Mouse (Mus musculus) embryonic facial prominence, embryonic 13.5 days (tissue): ENCODE data around the gene Tmem150c. TPM values are rescaled to one million over a fixed set of nuclear protein-coding genes. Genes with fewer than 3 reads are reported as not detected.

Experiments
- ATAC-seq: fragments of 200-750 bp; cut with Nextera tagmentation; 2 replicates; pipeline ENCODE4 v1.8.0; 2017; ENCODE audit warnings: low read depth; ENCODE audit not compliant: insufficient number of reproducible peaks, insufficient read depth, low FRiP score, low TSS enrichment
- H3K27ac ChIP-seq: fragments of 300-500 bp; sonication (generic); 2 replicates; pipeline ENCODE4 v1.5.1; 2015; ENCODE audit warnings: moderate library complexity, mild to moderate bottlenecking, inconsistent platforms
- H3K27me3 ChIP-seq: fragments of 300-500 bp; sonication (generic); 2 replicates; pipeline ENCODE4 v1.6.1; 2015; ENCODE audit warnings: mild to moderate bottlenecking, inconsistent platforms
- H3K36me3 ChIP-seq: fragments of 300-500 bp; sonication (generic); 2 replicates; pipeline ENCODE4 v1.6.1; 2015; ENCODE audit warnings: mild to moderate bottlenecking, inconsistent platforms
- H3K4me1 ChIP-seq: fragments of 300-500 bp; sonication (generic); 2 replicates; pipeline ENCODE4 v1.6.1; 2015; ENCODE audit warnings: inconsistent platforms
- H3K4me2 ChIP-seq: fragments of 300-500 bp; sonication (generic); 2 replicates; pipeline ENCODE4 v1.6.1; 2015; ENCODE audit warnings: moderate library complexity, mild to moderate bottlenecking, inconsistent platforms
- H3K4me3 ChIP-seq: fragments of 300-500 bp; sonication (generic); 2 replicates; pipeline ENCODE4 v1.5.1; 2015; ENCODE audit warnings: mild to moderate bottlenecking, inconsistent platforms
- H3K9ac ChIP-seq: fragments of 300-500 bp; sonication (generic); 2 replicates; pipeline ENCODE4 v1.6.1; 2015; ENCODE audit warnings: mild to moderate bottlenecking, inconsistent platforms
- H3K9me3 ChIP-seq: fragments of 300-500 bp; sonication (generic); 2 replicates; pipeline ENCODE4 v1.6.1; 2016; ENCODE audit warnings: inconsistent platforms
- WGBS: fragments of 180-500 bp; shearing (Covaris S2); methylation state at CpG from one replicate; pipeline ENCODE4 v1.1.7; 2015; ENCODE audit warnings: mixed read lengths; 5-methylcytosine and 5-hydroxymethylcytosine counted together
- polyA plus RNA-seq: library from polyadenylated mRNA; unstranded; fragments of >200 nt; fragmentation: Nextera tagmentation; extraction: Ambion mirVana; gene quantifications from 2 replicates; pipeline ENCODE4 v1.2.1, GENCODE M21; 2015

Gene Tmem150c
- polyA plus RNA-seq, 1 experiment from 2014 or later: 1.9 TPM

DNA sequence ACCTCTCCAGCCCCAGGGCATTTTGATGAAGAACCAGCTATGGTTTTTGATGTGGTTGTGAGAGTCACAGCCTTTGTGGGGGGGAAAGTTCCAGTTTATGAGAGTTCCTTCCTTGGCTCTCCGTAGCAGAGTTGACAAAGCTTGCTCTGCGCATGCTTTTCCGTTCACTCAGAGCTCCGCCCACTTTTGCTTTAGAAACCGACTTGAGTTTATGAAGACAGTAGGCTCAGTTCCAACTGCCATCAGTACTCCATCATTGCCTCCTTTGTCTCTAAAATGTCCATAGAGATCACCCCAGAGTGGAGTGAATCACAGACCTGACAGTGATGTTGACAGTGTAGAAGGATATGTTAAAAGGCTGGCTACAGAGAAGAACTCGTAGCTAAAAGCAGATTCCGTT lies 3.8 kb upstream of the Tmem150c start:
- no peak overlapping the region for H3K9ac ChIP-seq
- no peaks in the 10 kb centered on the region for H3K9me3 ChIP-seq
- no peaks in the 10 kb centered on the region for H3K36me3 ChIP-seq
- H3K4me3 ChIP-seq: no peak overlapping the region
- 60% methylated on average over 7 of the region's 7 CpGs for WGBS
- peaks cover 30% of the 10 kb centered on the region for H3K27me3 ChIP-seq
- peaks cover 5% of the 10 kb centered on the region for H3K4me1 ChIP-seq
- H3K27ac ChIP-seq: no peak overlapping the region
- H3K4me2 ChIP-seq: no peak overlapping the region
- no peak for ATAC-seq

DNA sequence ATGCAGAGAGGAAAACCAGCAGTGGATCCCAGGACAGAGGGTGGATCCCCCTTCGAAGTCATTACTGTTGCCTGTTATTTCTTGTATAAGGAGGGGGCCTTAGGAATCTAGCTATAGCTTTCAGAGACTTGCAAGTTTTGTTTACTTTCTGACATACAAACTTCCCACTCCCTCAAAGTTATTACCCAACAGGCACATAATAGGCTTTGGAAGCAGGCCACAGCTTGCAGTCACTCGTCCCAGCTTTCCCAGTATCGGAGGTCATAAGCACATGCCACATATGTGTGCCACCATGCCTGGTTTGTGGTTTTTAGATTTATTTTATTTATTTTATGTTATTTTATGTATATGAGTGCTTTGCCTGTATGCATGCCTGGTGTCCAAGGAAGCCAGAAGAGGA lies 3.2 kb upstream of the Tmem150c start:
- Histone ChIP-seq H3K27ac (no peak overlapping the region), H3K4me3 (no peak overlapping the region), H3K4me1 (peaks cover 9% of the 10 kb centered on the region), H3K4me2 (no peak overlapping the region), H3K9me3 (no peaks in the 10 kb centered on the region), H3K36me3 (no peaks in the 10 kb centered on the region), H3K9ac (no peak overlapping the region), H3K27me3 (peaks cover 35% of the 10 kb centered on the region)
- ATAC-seq: no peak
- 58% methylated on average over 3 of the region's 3 CpGs for WGBS

GRCm38 (mm10) chr5:100162053-100162452 lies 2.4 kb upstream of the Tmem150c start:
- no peak overlapping the region for H3K4me2 ChIP-seq
- H3K27ac ChIP-seq: no peak overlapping the region
- H3K9ac ChIP-seq: no peak overlapping the region
- WGBS: 68% methylated on average over 1 of the region's 1 CpGs
- H3K9me3 ChIP-seq: no peaks in the 10 kb centered on the region
- no peak overlapping the region for H3K4me3 ChIP-seq
- H3K4me1 ChIP-seq: peaks cover 9% of the 10 kb centered on the region
- H3K36me3 ChIP-seq: no peaks in the 10 kb centered on the region
- no peak for ATAC-seq
- H3K27me3 ChIP-seq: peaks cover 43% of the 10 kb centered on the region

DNA sequence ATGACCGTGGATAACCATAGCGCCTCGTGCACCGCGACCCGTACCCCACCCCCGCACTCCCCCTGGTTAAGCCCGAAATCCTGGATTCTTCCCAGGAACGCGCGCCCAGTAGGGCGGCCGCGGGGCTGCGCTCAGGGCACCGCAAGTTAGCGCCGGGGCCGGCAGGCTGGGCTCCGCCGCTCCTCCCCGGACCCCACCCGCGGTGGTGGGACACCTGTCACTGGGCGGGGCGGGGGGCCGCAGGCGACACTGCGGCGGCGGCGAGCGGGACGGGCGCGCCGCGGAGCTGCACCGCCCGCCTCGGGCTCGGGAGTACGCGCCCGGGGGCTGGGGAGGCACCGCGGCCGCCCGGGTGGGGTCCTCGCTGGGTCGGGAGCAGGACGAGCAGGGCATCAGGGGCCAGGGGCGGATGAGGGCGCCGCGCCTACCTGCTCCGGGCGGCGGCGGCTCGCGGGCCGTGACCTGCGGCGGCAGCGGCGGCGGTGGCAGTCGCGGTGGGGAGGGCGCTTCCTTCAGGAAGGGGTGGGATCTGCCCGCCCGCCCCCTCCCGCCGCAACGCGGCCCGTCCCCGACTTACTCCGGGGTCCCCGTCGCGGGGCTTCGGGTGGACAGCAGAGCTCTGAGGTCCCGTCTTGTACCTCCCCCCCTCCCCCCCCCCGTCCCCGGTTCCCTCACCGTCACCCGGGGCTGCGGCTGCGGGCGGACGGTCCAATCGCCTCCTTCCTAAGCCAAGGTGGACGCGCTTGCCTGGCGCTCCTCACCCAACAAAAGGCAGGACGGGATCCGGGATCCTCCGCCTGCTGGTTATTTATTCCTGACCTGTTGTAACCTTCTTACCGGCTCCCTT lies 594 bp downstream of the Tmem150c start:
- Histone ChIP-seq H3K4me1 (peaks cover 11% of the 10 kb centered on the region), H3K9me3 (no peaks in the 10 kb centered on the region), H3K9ac (peak overlapping the region; percentile 66), H3K4me3 (peak overlapping the region; percentile 63), H3K36me3 (no peaks in the 10 kb centered on the region), H3K27me3 (peaks cover 53% of the 10 kb centered on the region), H3K4me2 (peak overlapping the region; percentile 100), H3K27ac (no peak overlapping the region)
- ATAC-seq: peak; percentile 52
- under 1% methylated on average over 49 of the region's 101 CpGs for WGBS

DNA sequence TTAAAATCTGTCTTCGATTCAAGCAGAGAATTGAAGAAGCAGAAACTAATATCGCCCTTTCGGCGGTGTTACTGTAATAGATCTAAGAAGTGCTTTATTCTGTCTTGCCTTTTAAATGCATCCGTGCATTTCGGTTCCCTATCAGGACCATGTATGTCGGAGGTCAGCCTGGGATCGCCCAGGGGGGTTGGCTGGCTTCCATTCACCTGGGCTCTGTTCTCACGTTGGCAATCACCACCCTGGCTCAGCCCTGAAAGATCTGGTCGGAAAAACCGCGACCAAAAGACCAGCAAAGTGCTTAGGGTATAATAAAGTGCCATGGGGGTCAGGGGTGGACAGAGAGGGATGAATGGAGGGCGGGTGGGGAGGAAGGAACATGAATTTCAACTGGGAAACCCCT lies 1.3 kb downstream of the Tmem150c start:
- Histone ChIP-seq H3K4me3 (peak overlapping the region; percentile 63), H3K27ac (no peak overlapping the region), H3K27me3 (peaks cover 53% of the 10 kb centered on the region), H3K9me3 (no peaks in the 10 kb centered on the region), H3K4me2 (peak overlapping the region; percentile 100), H3K9ac (peak overlapping the region; percentile 66; the same call in 1 of the 2 replicates), H3K4me1 (peaks cover 11% of the 10 kb centered on the region), H3K36me3 (no peaks in the 10 kb centered on the region)
- no peak for ATAC-seq
- WGBS: 12% methylated on average over 13 of the region's 13 CpGs

- ATAC-seq: no peak
- no peak overlapping the region for H3K9ac ChIP-seq
- WGBS: 70% methylated on average over 6 of the region's 6 CpGs
- H3K4me1 ChIP-seq: peaks cover 11% of the 10 kb centered on the region
- no peaks in the 10 kb centered on the region for H3K9me3 ChIP-seq
- H3K27ac ChIP-seq: no peak overlapping the region
- H3K4me2 ChIP-seq: no peak overlapping the region
- H3K4me3 ChIP-seq: no peak overlapping the region
- peaks cover 45% of the 10 kb centered on the region for H3K27me3 ChIP-seq
- H3K36me3 ChIP-seq: no peaks in the 10 kb centered on the region
Observed at GRCm38 (mm10) chr5:100155646-100156045, 4.0 kb downstream of the Tmem150c start.

DNA sequence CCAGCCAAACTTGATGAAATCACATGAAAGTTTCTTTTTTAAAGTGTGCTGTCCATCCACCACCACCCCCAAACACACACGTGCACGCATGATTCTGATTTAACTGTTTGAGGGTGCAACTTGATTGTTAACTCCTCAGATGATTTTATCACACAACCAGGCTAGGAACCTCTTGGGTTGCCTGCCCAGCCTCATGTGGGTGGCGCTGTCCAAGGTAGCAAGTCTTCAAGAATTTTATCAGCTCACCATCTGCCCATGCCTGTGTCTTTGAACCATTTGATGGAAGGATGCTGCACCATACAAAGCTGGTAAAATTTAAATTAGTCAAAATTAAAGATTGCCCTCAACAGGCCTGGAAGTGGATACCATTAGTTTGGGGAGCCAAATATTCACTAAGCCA lies 9.6 kb downstream of the Tmem150c start:
- Histone ChIP-seq H3K27ac (no peak overlapping the region), H3K36me3 (no peaks in the 10 kb centered on the region), H3K4me2 (no peak overlapping the region), H3K4me3 (no peak overlapping the region), H3K9me3 (no peaks in the 10 kb centered on the region), H3K4me1 (no peaks in the 10 kb centered on the region), H3K9ac (no peak overlapping the region), H3K27me3 (peaks cover 5% of the 10 kb centered on the region; the same call in 1 of the 2 replicates)
- ATAC-seq: no peak
- WGBS: 59% methylated on average over 3 of the region's 3 CpGs

DNA sequence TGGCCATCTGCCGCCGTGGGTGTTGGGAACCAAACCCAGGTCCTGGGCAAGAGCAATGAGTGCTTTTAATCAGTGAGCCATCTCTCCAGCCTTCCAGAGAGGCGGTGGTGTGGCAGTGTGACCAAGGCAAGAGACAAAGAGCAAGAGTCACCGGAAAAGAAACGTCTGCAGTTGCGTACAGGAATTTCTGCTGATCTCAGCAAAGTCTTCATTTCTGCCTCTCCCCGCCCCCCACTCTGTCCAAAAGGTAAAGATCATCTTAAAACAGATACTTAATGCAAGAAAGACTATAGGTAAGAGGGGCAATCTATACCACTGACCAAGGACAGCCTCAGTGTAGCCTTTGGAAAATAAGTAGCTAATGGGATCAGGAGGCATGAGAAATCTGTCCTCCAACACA lies 14.8 kb downstream of the Tmem150c start:
- H3K9ac ChIP-seq: no peak overlapping the region
- no peak overlapping the region for H3K27ac ChIP-seq
- H3K9me3 ChIP-seq: no peaks in the 10 kb centered on the region
- no peaks in the 10 kb centered on the region for H3K4me1 ChIP-seq
- no peaks in the 10 kb centered on the region for H3K36me3 ChIP-seq
- H3K4me3 ChIP-seq: no peak overlapping the region
- H3K4me2 ChIP-seq: no peak overlapping the region
- 87% methylated on average over 7 of the region's 7 CpGs for WGBS
- ATAC-seq: no peak
- no peaks in the 10 kb centered on the region for H3K27me3 ChIP-seq

- H3K27ac ChIP-seq: no peak overlapping the region
- no peak overlapping the region for H3K9ac ChIP-seq
- H3K36me3 ChIP-seq: no peaks in the 10 kb centered on the region
- no peak overlapping the region for H3K4me3 ChIP-seq
- no peaks in the 10 kb centered on the region for H3K4me1 ChIP-seq
- no peaks in the 10 kb centered on the region for H3K9me3 ChIP-seq
- WGBS: 67% methylated on average over 8 of the region's 8 CpGs
- no peak for ATAC-seq
- no peak overlapping the region for H3K4me2 ChIP-seq
- no peaks in the 10 kb centered on the region for H3K27me3 ChIP-seq
Observed at GRCm38 (mm10) chr5:100127283-100127682, 32.3 kb downstream of the Tmem150c start.

DNA sequence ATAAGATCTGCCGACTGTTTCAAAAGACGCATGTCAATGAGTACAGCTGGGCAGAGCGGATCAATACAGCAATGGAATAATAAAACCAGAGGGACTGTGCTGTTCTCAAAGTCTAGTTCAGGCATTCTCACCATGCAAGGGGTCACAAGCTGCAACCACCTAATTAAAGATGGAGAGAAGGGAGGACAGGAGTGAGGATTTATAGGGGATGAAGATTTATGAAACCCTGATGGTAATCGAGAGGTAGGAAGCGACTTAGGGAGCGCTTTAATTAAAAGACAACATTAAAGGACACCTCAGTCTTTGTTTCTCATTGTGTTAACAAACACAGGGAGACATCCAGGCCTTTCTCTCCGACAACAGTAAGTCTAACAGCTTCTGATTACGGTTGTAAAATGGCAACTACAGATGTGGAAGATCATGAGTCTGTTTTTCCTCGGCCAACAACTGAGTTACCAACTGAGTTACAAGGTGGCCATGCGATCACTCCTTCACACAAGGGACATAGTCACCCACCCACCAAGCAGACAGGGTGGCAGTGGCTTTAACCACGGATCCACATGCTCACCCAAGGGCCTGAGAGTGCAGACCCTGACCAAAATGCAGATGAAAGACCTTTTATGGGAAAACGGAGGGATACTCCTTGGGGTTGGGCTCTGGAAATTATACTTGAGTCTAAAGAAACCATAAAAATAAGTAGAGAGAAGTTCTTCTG lies 34.0 kb downstream of the Tmem150c start:
- H3K27me3 ChIP-seq: peaks cover 7% of the 10 kb centered on the region
- H3K4me2 ChIP-seq: no peak overlapping the region
- H3K9ac ChIP-seq: no peak overlapping the region
- 82% methylated on average over 12 of the region's 12 CpGs for WGBS
- H3K4me1 ChIP-seq: peaks cover 6% of the 10 kb centered on the region
- H3K36me3 ChIP-seq: no peaks in the 10 kb centered on the region
- no peak for ATAC-seq
- no peak overlapping the region for H3K4me3 ChIP-seq
- H3K27ac ChIP-seq: no peak overlapping the region
- H3K9me3 ChIP-seq: no peaks in the 10 kb centered on the region

DNA sequence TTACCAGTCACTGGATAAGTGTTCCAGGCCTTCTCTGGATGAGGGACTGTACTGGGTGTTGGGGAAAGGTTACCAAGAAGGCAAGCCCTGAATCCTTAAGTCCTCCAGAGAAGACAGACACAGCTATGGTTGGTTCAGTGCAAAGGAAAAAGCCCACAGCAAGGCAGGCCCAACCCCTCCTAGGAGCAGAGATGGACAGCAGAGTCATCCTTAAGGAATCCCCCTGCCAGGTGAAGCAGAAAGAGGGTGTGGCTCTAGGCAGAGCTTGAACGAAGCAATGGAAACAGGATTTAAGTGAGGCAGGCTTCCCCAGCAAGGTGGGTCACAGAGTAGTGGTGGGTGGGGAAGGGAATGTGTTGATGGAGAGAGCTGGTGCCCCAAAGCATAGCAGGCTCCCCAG lies 35.1 kb downstream of the Tmem150c start:
- no peak overlapping the region for H3K4me3 ChIP-seq
- H3K4me2 ChIP-seq: no peak overlapping the region
- ATAC-seq: no peak
- WGBS: 26% methylated on average over 1 of the region's 1 CpGs
- no peak overlapping the region for H3K27ac ChIP-seq
- no peaks in the 10 kb centered on the region for H3K9me3 ChIP-seq
- H3K27me3 ChIP-seq: peaks cover 14% of the 10 kb centered on the region
- no peaks in the 10 kb centered on the region for H3K36me3 ChIP-seq
- no peak overlapping the region for H3K9ac ChIP-seq
- H3K4me1 ChIP-seq: peaks cover 9% of the 10 kb centered on the region

DNA sequence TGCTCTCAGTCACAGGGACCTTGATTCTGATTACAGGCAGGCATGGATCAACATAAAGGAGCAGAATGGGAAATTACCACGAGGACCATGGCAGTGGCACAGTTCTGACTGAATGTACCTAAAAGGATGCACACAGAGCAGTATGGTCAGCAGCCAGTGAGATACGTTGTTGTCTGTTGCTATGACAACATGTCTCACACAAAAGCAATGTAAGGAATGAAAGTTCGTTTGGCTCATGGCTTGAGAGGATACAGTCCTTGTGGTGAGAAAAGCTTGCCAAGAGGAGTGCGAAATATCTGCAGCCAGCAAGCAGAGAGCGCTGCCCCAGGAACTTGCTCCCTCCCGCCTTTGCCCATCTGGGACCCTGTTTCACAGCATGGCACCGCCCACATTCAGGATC lies 36.3 kb downstream of the Tmem150c start:
- H3K27me3 ChIP-seq: peaks cover 21% of the 10 kb centered on the region
- no peak overlapping the region for H3K4me3 ChIP-seq
- no peak for ATAC-seq
- H3K4me1 ChIP-seq: peaks cover 9% of the 10 kb centered on the region
- 63% methylated on average over 7 of the region's 7 CpGs for WGBS
- no peak overlapping the region for H3K4me2 ChIP-seq
- no peaks in the 10 kb centered on the region for H3K36me3 ChIP-seq
- no peak overlapping the region for H3K27ac ChIP-seq
- H3K9me3 ChIP-seq: no peaks in the 10 kb centered on the region
- H3K9ac ChIP-seq: no peak overlapping the region
